Mouse (Mus musculus): ENCODE results near the gene Tardbp. TPM values are rescaled to one million over a fixed set of nuclear protein-coding genes. Genes with fewer than 3 reads are reported as not detected.

Tardbp gene
- polyA plus RNA-seq, 1 experiment: 797 TPM

- no peak overlapping the region for H3K27ac ChIP-seq (ENCODE audit: insufficient read depth, low read length)
- H3K9ac ChIP-seq (ENCODE audit: low read depth, poor library complexity, severe bottlenecking): peak overlapping the region; percentile 85
- no peak for TF ChIP-seq EP300 (IDR thresholded peaks at IDR 0.05; ENCODE audit: insufficient read depth, low read depth, low read length)
- no peak for TF ChIP-seq CTCF (IDR thresholded peaks at IDR 0.05; ENCODE audit: low read depth, low read length)
- no peak for TF ChIP-seq POLR2A (IDR thresholded peaks at IDR 0.05; ENCODE audit: insufficient read depth, low read length)
- no peaks in the 10 kb centered on the region for H3K4me1 ChIP-seq (ENCODE audit: control insufficient read depth, insufficient read depth, low read length)
- no peaks in the 10 kb centered on the region for H3K27me3 ChIP-seq (ENCODE audit: control insufficient read depth, insufficient read depth, low read length, poor library complexity, severe bottlenecking)
- H3K36me3 ChIP-seq (ENCODE audit: control insufficient read depth, insufficient read depth, low read length, poor library complexity, severe bottlenecking): peaks cover 37% of the 10 kb centered on the region
- H3K4me3 ChIP-seq (ENCODE audit: low read depth, low read length): peak overlapping the region; percentile 93
- no peaks in the 10 kb centered on the region for H3K9me3 ChIP-seq (replicated peaks; ENCODE audit: control insufficient read depth, insufficient read depth, low read length, poor library complexity, severe bottlenecking)
These were observed 35.0 kb downstream of the Tardbp start for GRCm38 (mm10) chr4:148591637-148592380.

- Histone ChIP-seq H3K9me3 (replicated peaks; ENCODE audit: control insufficient read depth, insufficient read depth, low read length, poor library complexity, severe bottlenecking) (no peaks in the 10 kb centered on the region), H3K4me1 (ENCODE audit: control insufficient read depth, insufficient read depth, low read length) (no peaks in the 10 kb centered on the region), H3K27ac (ENCODE audit: insufficient read depth, low read length) (peak within 1 kb of the TSS; percentile 9), H3K27me3 (ENCODE audit: control insufficient read depth, insufficient read depth, low read length, poor library complexity, severe bottlenecking) (no peaks in the 10 kb centered on the region), H3K9ac (ENCODE audit: low read depth, poor library complexity, severe bottlenecking) (peak within 1 kb of the TSS; percentile 85), H3K4me3 (ENCODE audit: low read depth, low read length) (peak within 1 kb of the TSS; percentile 93), H3K36me3 (ENCODE audit: control insufficient read depth, insufficient read depth, low read length, poor library complexity, severe bottlenecking) (peaks cover 33% of the 10 kb centered on the region)
- TF ChIP-seq POLR2A (IDR thresholded peaks at IDR 0.05; ENCODE audit: insufficient read depth, low read length): no peak
- 0 out of 2 replicates have a peak, but pooled peaks have one; percentile 11 for TF ChIP-seq EP300 (IDR thresholded peaks at IDR 0.05; ENCODE audit: insufficient read depth, low read depth, low read length)
These were observed 35.6 kb downstream of the Tardbp start, which contains the start of gene Srm for GRCm38 (mm10) chr4:148591171-148591630. Srm (plus strand) TSS chr4:148591503.

- Histone ChIP-seq H3K9me3 (replicated peaks; ENCODE audit: control insufficient read depth, insufficient read depth, low read length, poor library complexity, severe bottlenecking) (no peaks in the 10 kb centered on the region), H3K4me3 (ENCODE audit: low read depth, low read length) (peak overlapping the region; percentile 63), H3K36me3 (ENCODE audit: control insufficient read depth, insufficient read depth, low read length, poor library complexity, severe bottlenecking) (peaks cover 27% of the 10 kb centered on the region), H3K9ac (ENCODE audit: low read depth, poor library complexity, severe bottlenecking) (peak overlapping the region; percentile 43), H3K27ac (ENCODE audit: insufficient read depth, low read length) (peak overlapping the region; percentile 9), H3K27me3 (ENCODE audit: control insufficient read depth, insufficient read depth, low read length, poor library complexity, severe bottlenecking) (no peaks in the 10 kb centered on the region), H3K4me1 (ENCODE audit: control insufficient read depth, insufficient read depth, low read length) (no peaks in the 10 kb centered on the region)
- TF ChIP-seq EP300 (IDR thresholded peaks at IDR 0.05; ENCODE audit: insufficient read depth, low read depth, low read length) (no peak), POLR2A (IDR thresholded peaks at IDR 0.05; ENCODE audit: insufficient read depth, low read length) (no peak), CTCF (IDR thresholded peaks at IDR 0.05; ENCODE audit: low read depth, low read length) (no peak)
These were observed 36.2 kb downstream of the Tardbp start for GRCm38 (mm10) chr4:148590421-148591170.

DNA sequence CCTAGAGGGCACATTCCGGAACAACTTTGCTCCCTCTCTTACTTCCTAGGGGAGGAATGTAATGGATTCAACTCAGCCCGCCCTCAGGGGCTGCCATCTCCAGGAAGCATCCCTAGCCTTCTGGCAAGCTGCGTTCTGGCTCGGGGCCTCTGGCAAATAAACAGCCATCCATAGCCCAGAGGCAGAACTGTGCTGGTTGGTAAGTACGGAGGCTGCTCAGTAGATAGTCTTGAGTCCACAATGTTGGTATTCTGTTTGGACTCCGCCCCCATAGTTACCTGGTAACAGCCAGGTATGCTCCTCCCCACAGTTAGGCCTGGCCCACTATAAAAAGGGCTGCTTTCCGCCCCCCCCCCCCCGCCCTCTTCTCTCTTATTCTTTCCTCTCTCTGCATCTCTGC lies 37.3 kb downstream of the Tardbp start:
- no peaks in the 10 kb centered on the region for H3K9me3 ChIP-seq (replicated peaks; ENCODE audit: control insufficient read depth, insufficient read depth, low read length, poor library complexity, severe bottlenecking)
- H3K9ac ChIP-seq (ENCODE audit: low read depth, poor library complexity, severe bottlenecking): no peak overlapping the region
- H3K27ac ChIP-seq (ENCODE audit: insufficient read depth, low read length): peak overlapping the region; percentile 58
- H3K36me3 ChIP-seq (ENCODE audit: control insufficient read depth, insufficient read depth, low read length, poor library complexity, severe bottlenecking): peaks cover 17% of the 10 kb centered on the region
- TF ChIP-seq POLR2A (IDR thresholded peaks at IDR 0.05; ENCODE audit: insufficient read depth, low read length): no peak
- 0 out of 2 replicates have a peak, but pooled peaks have one; percentile 13 for TF ChIP-seq EP300 (IDR thresholded peaks at IDR 0.05; ENCODE audit: insufficient read depth, low read depth, low read length)
- H3K4me1 ChIP-seq (ENCODE audit: control insufficient read depth, insufficient read depth, low read length): no peaks in the 10 kb centered on the region
- H3K27me3 ChIP-seq (ENCODE audit: control insufficient read depth, insufficient read depth, low read length, poor library complexity, severe bottlenecking): no peaks in the 10 kb centered on the region
- 0 out of 2 replicates have a peak overlapping the region, but pooled peaks have one; percentile 18 for H3K4me3 ChIP-seq (ENCODE audit: low read depth, low read length)

DNA sequence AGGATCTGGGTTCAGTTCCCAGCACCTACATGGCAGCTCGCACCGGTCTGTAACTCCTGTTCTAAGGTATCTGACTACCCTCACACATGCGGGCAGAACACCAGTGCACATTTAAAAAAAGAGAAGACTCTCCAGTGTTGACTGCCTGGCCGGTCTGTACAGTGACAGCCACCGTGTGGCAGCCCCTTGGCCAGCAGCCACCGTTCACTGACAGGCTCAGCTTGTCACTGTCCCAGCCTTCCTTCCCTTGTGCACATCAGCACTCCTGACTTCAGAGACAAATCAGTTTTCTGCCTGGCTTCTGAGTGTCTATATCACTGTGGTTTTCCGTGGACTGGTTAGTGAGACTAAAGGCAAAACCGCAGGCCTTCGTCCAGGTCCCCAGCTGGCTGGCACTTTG lies 38.0 kb downstream of the Tardbp start:
- Histone ChIP-seq H3K27ac (ENCODE audit: insufficient read depth, low read length) (peak overlapping the region; percentile 13; the same call in 1 of the 2 replicates), H3K27me3 (ENCODE audit: control insufficient read depth, insufficient read depth, low read length, poor library complexity, severe bottlenecking) (no peaks in the 10 kb centered on the region), H3K4me3 (ENCODE audit: low read depth, low read length) (no peak overlapping the region), H3K9me3 (replicated peaks; ENCODE audit: control insufficient read depth, insufficient read depth, low read length, poor library complexity, severe bottlenecking) (no peaks in the 10 kb centered on the region), H3K4me1 (ENCODE audit: control insufficient read depth, insufficient read depth, low read length) (no peaks in the 10 kb centered on the region), H3K9ac (ENCODE audit: low read depth, poor library complexity, severe bottlenecking) (no peak overlapping the region), H3K36me3 (ENCODE audit: control insufficient read depth, insufficient read depth, low read length, poor library complexity, severe bottlenecking) (peaks cover 9% of the 10 kb centered on the region)
- TF ChIP-seq CTCF (IDR thresholded peaks at IDR 0.05; ENCODE audit: low read depth, low read length): no peak
- TF ChIP-seq EP300 (IDR thresholded peaks at IDR 0.05; ENCODE audit: insufficient read depth, low read depth, low read length): no peak
- TF ChIP-seq POLR2A (IDR thresholded peaks at IDR 0.05; ENCODE audit: insufficient read depth, low read length): no peak
